Mouse (Mus musculus): ENCODE data around the gene Gm49321.

DNA sequence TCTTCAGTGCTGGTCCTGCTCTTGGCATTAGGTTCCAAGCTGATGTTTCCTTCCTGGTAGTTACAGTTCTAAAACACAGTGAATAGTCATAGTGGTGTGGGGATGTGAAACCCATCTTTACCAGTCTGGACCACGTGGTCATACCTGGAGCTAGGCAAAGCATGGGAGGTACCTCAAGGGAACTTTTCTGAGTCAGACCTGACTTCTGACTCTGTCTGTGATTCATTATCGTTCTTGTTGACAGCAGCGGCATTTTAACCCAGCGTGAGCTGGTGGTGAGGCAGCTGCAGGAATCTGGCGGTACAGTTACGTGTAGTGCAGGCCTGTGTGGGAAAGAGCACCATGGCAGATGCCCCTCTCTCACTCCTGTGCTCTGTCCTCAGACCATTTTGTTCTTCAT, 37.1 kb downstream of the Gm49321 start:
- TF ChIP-seq CTCF (IDR thresholded peaks at IDR 0.05; ENCODE audit: low read depth, low read length) = no peak
- TF ChIP-seq POLR2A (IDR thresholded peaks at IDR 0.05; ENCODE audit: extremely low read depth, insufficient read depth, low read length) = no peak
